Mouse (Mus musculus) midbrain, embryonic 10.5 days (tissue): Measurements from ENCODE around the gene Zfyve28. TPM values are rescaled to one million over a fixed set of nuclear protein-coding genes. Genes with fewer than 3 reads are reported as not detected.

Experiments
- polyA plus RNA-seq: library from polyadenylated mRNA; unstranded; fragments of >200 nt; fragmentation: Nextera tagmentation; extraction: Ambion mirVana; gene quantifications from 2 replicates; pipeline ENCODE4 v1.2.1, GENCODE M21; 2016

The Zfyve28 gene
- polyA plus RNA-seq, 1 experiment from 2014 or later: 2.3 TPM

Other genes starting within 250 kb of the Zfyve28 start
- 0.66 and 1.2 TPM in 2 replicates for gene Poln, start 119.0 kb downstream of the Zfyve28 start, polyA plus RNA-seq
- gene Haus3, start 118.9 kb downstream of the Zfyve28 start, polyA plus RNA-seq: 46.5 and 52.2 TPM in 2 replicates
- 14.7 and 22.7 TPM in 2 replicates for gene Mxd4, start 100.7 kb downstream of the Zfyve28 start, polyA plus RNA-seq
- gene Cfap99, start 151 bp upstream of the Zfyve28 start, polyA plus RNA-seq: not detected in 2 replicates
- 196 and 197 TPM in 2 replicates for gene Rnf4, start 47.8 kb upstream of the Zfyve28 start, polyA plus RNA-seq
- 12.1 and 13.9 TPM in 2 replicates for gene Fam193a, start 81.5 kb upstream of the Zfyve28 start, polyA plus RNA-seq
- 5.3 and 8.0 TPM in 2 replicates for gene Tnip2, start 225.5 kb upstream of the Zfyve28 start, polyA plus RNA-seq
- gene Sh3bp2, start 237.4 kb upstream of the Zfyve28 start, polyA plus RNA-seq: 6.4 and 10.3 TPM in 2 replicates